Mouse (Mus musculus) myocyte (in vitro differentiated cells): ENCODE data around the gene AL732309.1. TPM values are rescaled to one million over a fixed set of nuclear protein-coding genes. Genes with fewer than 3 reads are reported as not detected.

Source experiments
- H3K27me3 ChIP-seq: one replicate; pipeline ENCODE4 v1.6.1; 2011; ENCODE audit not compliant: control insufficient read depth, insufficient read depth, insufficient read length
- H3K36me3 ChIP-seq: one replicate; pipeline ENCODE4 v1.6.1; 2011; ENCODE audit not compliant: control insufficient read depth, insufficient read depth
- H3K4me2 ChIP-seq: one replicate; pipeline ENCODE4 v1.6.1; 2011; ENCODE audit warnings: low read depth, control low read depth
- H3K4me3 ChIP-seq: one replicate; pipeline ENCODE4 v1.5.1; 2011; ENCODE audit warnings: mild to moderate bottlenecking, control low read depth, moderate library complexity
- H3K79me2 ChIP-seq: one replicate; pipeline ENCODE4 v1.6.1; 2011; ENCODE audit not compliant: control insufficient read depth, insufficient read depth
- H3ac ChIP-seq: one replicate; pipeline ENCODE4 v1.6.1; 2011; ENCODE audit not compliant: control insufficient read depth, insufficient read length
- CEBPB ChIP-seq: IDR thresholded peaks from 2 replicates; pipeline ENCODE4 v1.6.1; 2011; ENCODE audit warnings: mild to moderate bottlenecking, moderate library complexity; ENCODE audit not compliant: poor library complexity, insufficient read depth, severe bottlenecking
- E2F4 ChIP-seq: IDR thresholded peaks from one replicate; pipeline ENCODE4 v1.6.1; 2011; ENCODE audit warnings: mild to moderate bottlenecking, control low read depth, moderate library complexity; ENCODE audit not compliant: insufficient read depth
- MAX ChIP-seq: IDR thresholded peaks from one replicate; pipeline ENCODE4 v1.6.1; 2011; ENCODE audit warnings: low read depth, mild to moderate bottlenecking, control low read depth
- MYOD1 ChIP-seq, 3 experiments: IDR thresholded peaks; one replicate each; pipeline ENCODE4 v1.6.1; 2011; ENCODE audit warnings: control low read depth in 2 of 3, low read depth in 2 of 3, mild to moderate bottlenecking in 2 of 3, moderate library complexity in 1 of 3; ENCODE audit not compliant: insufficient read length in 2 of 3, control insufficient read depth in 1 of 3
- MYOG ChIP-seq, 3 experiments: IDR thresholded peaks; one replicate each; pipeline ENCODE4 v1.6.1; 2011; ENCODE audit warnings: control low read depth in 2 of 3, low read depth in 2 of 3, mild to moderate bottlenecking in 2 of 3; ENCODE audit not compliant: insufficient read length in 2 of 3, control insufficient read depth in 1 of 3, insufficient read depth in 1 of 3
- POLR2A ChIP-seq: IDR thresholded peaks from one replicate; pipeline ENCODE4 v1.6.1; 2011; ENCODE audit warnings: low read depth, mild to moderate bottlenecking, control low read depth, moderate library complexity; ENCODE audit not compliant: insufficient read length
- POLR2AphosphoS2 ChIP-seq: IDR thresholded peaks from one replicate; pipeline ENCODE4 v1.6.1; 2011; ENCODE audit warnings: low read depth, control low read depth; ENCODE audit not compliant: insufficient read length
- REST ChIP-seq: IDR thresholded peaks from one replicate; pipeline ENCODE4 v1.6.1; 2011; ENCODE audit warnings: mild to moderate bottlenecking, control low read depth, moderate library complexity; ENCODE audit not compliant: insufficient read depth, insufficient read length
- SRF ChIP-seq: IDR thresholded peaks from one replicate; pipeline ENCODE4 v1.6.1; 2011; ENCODE audit warnings: low read depth; ENCODE audit not compliant: control insufficient read depth, insufficient read length
- TCF12 ChIP-seq: IDR thresholded peaks from one replicate; pipeline ENCODE4 v1.6.1; 2011; ENCODE audit warnings: mild to moderate bottlenecking, control low read depth; ENCODE audit not compliant: poor library complexity, insufficient read depth, severe bottlenecking
- TCF3 ChIP-seq: IDR thresholded peaks from one replicate; pipeline ENCODE4 v1.6.1; 2011; ENCODE audit warnings: low read depth, control low read depth; ENCODE audit not compliant: insufficient read length
- USF1 ChIP-seq: IDR thresholded peaks from one replicate; pipeline ENCODE4 v1.6.1; 2011; ENCODE audit warnings: low read depth, mild to moderate bottlenecking, control low read depth, moderate library complexity
- polyA plus RNA-seq: library from polyadenylated mRNA; unstranded; fragments of >200 nt; fragmentation: generic; extraction: Trizol; gene quantifications from one replicate; pipeline ENCODE4 v1.2.1, GENCODE M21; 2012; ENCODE audit warnings: missing spikeins

AL732309.1 gene
- polyA plus RNA-seq, 1 experiment = 4.5 TPM

DNA sequence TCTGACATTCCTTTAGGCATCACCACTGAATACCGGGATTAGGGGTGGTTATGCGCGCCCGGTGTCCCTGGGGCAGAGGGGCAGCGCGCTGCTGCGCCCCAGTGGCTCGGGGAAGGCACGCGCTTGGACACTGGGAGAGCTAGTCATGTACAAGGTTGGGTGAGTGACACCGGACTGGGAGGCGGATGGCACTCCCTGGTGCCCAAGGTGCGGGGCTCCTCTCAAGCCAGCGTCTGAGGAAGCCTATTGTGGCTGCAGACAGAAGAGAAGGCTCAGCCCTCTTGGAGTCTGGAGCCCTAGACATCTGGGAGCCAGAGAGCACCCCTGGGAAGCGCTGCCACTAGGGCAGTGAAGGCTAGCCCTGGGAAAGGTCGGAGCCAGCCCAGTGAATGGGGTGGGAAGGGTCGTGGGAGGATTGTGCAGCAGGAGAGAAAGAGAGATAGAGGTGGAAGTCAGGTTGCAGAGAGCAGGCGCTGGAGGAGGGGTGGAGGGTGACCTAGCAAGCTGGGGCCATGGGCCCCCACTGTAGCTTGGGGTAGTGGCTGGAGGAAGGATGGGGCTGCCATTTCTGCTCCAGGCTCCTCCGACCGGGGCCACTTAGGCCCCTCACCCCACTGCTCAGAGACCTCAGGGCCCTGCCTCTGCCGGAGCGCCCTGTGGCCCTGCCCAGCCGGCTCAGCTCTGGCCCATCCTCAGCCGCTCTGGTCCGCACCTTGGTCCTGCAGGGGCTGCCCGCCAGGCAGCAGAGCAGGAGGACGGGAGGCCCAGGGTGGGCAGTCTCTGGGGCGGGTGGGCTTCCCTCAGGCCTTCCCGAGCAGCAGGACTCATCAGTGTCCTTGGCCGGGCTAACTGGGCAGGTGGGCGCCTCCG, 44.8 kb upstream of the AL732309.1 start:
- TF ChIP-seq TCF3 = no peak
- TF ChIP-seq MAX = no peak
- TF ChIP-seq POLR2AphosphoS2 = no peak
- TF ChIP-seq MYOG (IDR thresholded peaks at IDR 0.05; ENCODE audit: control insufficient read depth in 1 of 3, insufficient read depth in 1 of 3, insufficient read length in 2 of 3, low read depth in 2 of 3) = no peak
- TF ChIP-seq MYOD1 (IDR thresholded peaks at IDR 0.05; ENCODE audit: control insufficient read depth in 1 of 3, insufficient read length in 2 of 3, low read depth in 2 of 3) = no peak
- no peak for TF ChIP-seq SRF
- no peak for TF ChIP-seq CEBPB
- no peak for TF ChIP-seq REST
- Histone ChIP-seq H3K27me3 (peaks cover 56% of the 10 kb centered on the region), H3K79me2 (no peaks in the 10 kb centered on the region), H3K36me3 (no peaks in the 10 kb centered on the region), H3K4me2 (peak overlapping the region; percentile 93), H3ac (no peak overlapping the region), H3K4me3 (no peak overlapping the region)

DNA sequence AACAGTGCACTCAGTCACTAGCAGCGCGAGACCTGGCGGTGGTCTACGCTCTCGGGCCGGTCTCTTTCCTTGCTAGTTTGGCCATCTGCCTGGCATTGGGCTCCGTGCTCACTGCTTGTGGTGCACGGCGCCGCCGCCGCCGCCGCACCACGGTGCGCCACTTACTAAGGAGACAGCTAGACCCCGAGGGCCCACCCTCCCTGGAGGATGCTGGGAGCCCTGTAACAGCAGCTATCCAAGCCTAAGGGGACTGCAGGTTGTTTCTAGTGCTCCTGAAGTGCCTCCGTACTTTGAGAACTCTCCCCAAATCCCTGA, 44.1 kb upstream of the AL732309.1 start:
- TF ChIP-seq POLR2AphosphoS2 = no peak
- no peak for TF ChIP-seq USF1
- TF ChIP-seq TCF12 = no peak
- no peak for TF ChIP-seq MYOD1 (IDR thresholded peaks at IDR 0.05; ENCODE audit: control insufficient read depth in 1 of 3, insufficient read length in 2 of 3, low read depth in 2 of 3)
- TF ChIP-seq MAX = no peak
- no peak for TF ChIP-seq MYOG (IDR thresholded peaks at IDR 0.05; ENCODE audit: control insufficient read depth in 1 of 3, insufficient read depth in 1 of 3, insufficient read length in 2 of 3, low read depth in 2 of 3)
- TF ChIP-seq CEBPB = no peak
- peaks cover 50% of the 10 kb centered on the region for H3K27me3 ChIP-seq

DNA sequence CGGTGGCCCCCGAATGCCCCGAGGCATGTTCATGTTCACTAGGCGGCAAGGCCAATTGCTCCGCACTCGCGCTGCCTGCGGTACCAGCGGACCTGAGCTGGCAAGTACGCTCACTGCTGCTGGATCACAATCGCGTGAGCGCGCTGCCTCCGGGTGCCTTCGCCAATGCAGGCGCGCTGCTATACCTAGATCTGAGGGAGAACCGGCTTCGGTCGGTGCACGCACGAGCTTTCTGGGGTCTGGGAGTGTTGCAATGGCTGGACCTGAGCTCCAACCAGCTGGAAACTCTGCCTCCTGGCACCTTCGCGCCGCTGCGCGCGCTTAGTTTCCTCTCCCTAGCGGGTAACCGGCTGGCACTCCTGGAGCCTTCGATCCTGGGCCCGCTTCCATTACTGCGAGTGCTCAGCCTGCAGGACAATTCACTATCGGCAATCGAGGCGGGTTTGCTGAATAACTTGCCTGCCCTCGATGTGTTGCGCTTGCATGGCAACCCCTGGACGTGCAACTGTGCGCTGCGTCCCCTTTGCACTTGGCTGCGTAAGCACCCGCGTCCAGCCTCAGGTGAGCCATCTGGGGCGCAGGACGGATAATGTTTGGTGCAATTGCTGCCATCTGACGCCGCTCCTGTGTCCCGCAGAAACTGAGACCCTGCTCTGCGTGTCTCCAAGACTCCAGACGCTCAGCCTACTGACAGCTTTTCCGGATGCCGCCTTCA, 43.6 kb upstream of the AL732309.1 start:
- peaks cover 5% of the 10 kb centered on the region for H3K36me3 ChIP-seq
- H3K27me3 ChIP-seq = peaks cover 45% of the 10 kb centered on the region
- no peak overlapping the region for H3ac ChIP-seq
- no peaks in the 10 kb centered on the region for H3K79me2 ChIP-seq
- TF ChIP-seq POLR2A (no peak), USF1 (no peak), REST (no peak), TCF3 (no peak), E2F4 (no peak), CEBPB (no peak), MYOG (IDR thresholded peaks at IDR 0.05; ENCODE audit: control insufficient read depth in 1 of 3, insufficient read depth in 1 of 3, insufficient read length in 2 of 3, low read depth in 2 of 3) (no peak), TCF12 (no peak), MAX (no peak), POLR2AphosphoS2 (no peak), SRF (no peak), MYOD1 (IDR thresholded peaks at IDR 0.05; ENCODE audit: control insufficient read depth in 1 of 3, insufficient read length in 2 of 3, low read depth in 2 of 3) (no peak)
- no peak overlapping the region for H3K4me3 ChIP-seq
- peak overlapping the region; percentile 93 for H3K4me2 ChIP-seq

More for the DNA sequence above, 44.1 kb upstream of the AL732309.1 start:
- Histone ChIP-seq H3K79me2 (no peaks in the 10 kb centered on the region), H3ac (no peak overlapping the region), H3K4me2 (peak overlapping the region; percentile 93), H3K4me3 (no peak overlapping the region), H3K36me3 (peaks cover 2% of the 10 kb centered on the region)

DNA sequence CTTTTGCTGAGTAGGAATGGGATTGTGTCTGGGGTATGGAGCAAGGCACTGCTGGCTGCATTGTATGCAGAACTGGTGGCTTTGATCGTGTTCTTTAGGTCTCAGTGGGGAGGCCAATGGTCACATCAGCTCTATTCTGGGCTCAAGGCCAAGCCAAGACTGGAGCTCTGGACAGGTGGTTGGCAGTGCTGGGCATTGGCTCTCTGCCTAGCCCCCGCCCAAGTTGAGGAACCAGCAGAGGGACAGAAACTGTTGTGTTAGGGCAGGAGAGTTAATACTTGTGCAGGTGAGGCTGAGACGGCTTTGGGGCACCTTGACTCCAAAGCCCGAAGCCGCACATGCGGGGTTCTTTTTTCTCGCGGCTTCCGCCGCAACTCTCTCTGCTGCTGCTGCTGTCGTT, 43.0 kb upstream of the AL732309.1 start, which contains the start of gene Lrrc26:
Gene Lrrc26, plus strand, starts transcription at position 265 of the 400 bp plus-strand sequence.
- Histone ChIP-seq H3K4me2 (peak within 1 kb of the TSS; percentile 93), H3K36me3 (peaks cover 11% of the 10 kb centered on the region), H3K79me2 (no peaks in the 10 kb centered on the region), H3K27me3 (peaks cover 39% of the 10 kb centered on the region), H3K4me3 (no peak within 1 kb of the TSS), H3ac (no peak within 1 kb of the TSS)
- TF ChIP-seq MYOD1 (IDR thresholded peaks at IDR 0.05; ENCODE audit: control insufficient read depth in 1 of 3, insufficient read length in 2 of 3, low read depth in 2 of 3) (peak in 2 of 3 experiments; percentile 71 to 86), TCF3 (peak; percentile 7), USF1 (no peak), MYOG (IDR thresholded peaks at IDR 0.05; ENCODE audit: control insufficient read depth in 1 of 3, insufficient read depth in 1 of 3, insufficient read length in 2 of 3, low read depth in 2 of 3) (peak in 2 of 3 experiments; percentile 29 to 88)

DNA sequence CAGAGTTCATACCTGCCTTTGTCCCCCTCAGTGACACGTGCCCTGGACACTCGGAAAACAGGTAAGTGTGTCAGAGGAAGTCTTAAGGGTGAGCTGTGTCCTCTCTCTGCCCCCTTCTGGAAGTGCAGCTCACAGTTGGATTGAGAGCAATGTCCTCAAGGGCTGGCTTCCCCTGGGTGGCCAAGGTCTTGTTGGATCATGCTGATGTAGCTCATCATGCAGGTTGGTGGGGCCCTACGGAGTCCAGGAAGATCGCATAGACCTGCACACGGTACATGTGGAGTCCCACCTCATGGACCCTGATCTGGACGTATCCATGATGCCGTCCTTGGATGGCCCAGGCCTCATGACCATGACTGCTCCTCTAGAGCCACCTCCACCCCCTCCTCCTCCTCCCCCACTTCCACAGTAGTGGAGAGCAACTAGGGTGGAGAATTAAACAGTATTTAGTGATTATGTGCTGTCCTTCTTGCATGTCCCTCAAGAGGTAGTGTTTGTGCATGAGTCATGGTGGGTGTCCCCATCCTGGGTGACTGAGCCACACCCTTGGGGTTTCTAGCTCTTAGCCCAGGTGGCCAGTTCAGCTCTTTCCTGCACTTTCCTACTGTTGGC, 42.2 kb upstream of the AL732309.1 start:
- H3K4me2 ChIP-seq = peak overlapping the region; percentile 93
- no peak overlapping the region for H3ac ChIP-seq
- peaks cover 18% of the 10 kb centered on the region for H3K36me3 ChIP-seq
- H3K4me3 ChIP-seq = no peak overlapping the region
- H3K79me2 ChIP-seq = no peaks in the 10 kb centered on the region
- H3K27me3 ChIP-seq = peaks cover 31% of the 10 kb centered on the region
- no peak for TF ChIP-seq POLR2AphosphoS2
